Mouse (Mus musculus) lung, embryonic 16.5 days (tissue): ENCODE measurements around the gene Hba-x. TPM values are rescaled to one million over a fixed set of nuclear protein-coding genes. Genes with fewer than 3 reads are reported as not detected.
"Not testable (repeated sequence)": the region's sequence is repeated elsewhere in the genome, so short reads cannot be mapped to it uniquely, and the experiment has no call there.

Source experiments
- ATAC-seq: fragments of 200-750 bp; cut with Nextera tagmentation; 2 replicates; pipeline ENCODE4 v1.8.0; 2017; ENCODE audit warnings: low read depth, mild to moderate bottlenecking, moderate library complexity
- H3K27ac ChIP-seq: fragments of 300-500 bp; sonication (generic); 2 replicates; pipeline ENCODE4 v1.5.1; 2014; ENCODE audit warnings: mild to moderate bottlenecking, control low read depth, low read length
- H3K27me3 ChIP-seq: fragments of 300-500 bp; sonication (generic); 2 replicates; pipeline ENCODE4 v1.6.1; 2014; ENCODE audit warnings: low read depth, low read length, mixed read lengths; ENCODE audit not compliant: control insufficient read depth, insufficient read depth
- H3K36me3 ChIP-seq: fragments of 300-500 bp; sonication (generic); 2 replicates; pipeline ENCODE4 v1.6.1; 2014; ENCODE audit warnings: low read length; ENCODE audit not compliant: control insufficient read depth, insufficient read depth
- H3K4me1 ChIP-seq: fragments of 300-500 bp; sonication (generic); replicated peaks from 2 replicates; pipeline ENCODE4 v1.6.1; 2014; ENCODE audit warnings: low read length, mixed read lengths; ENCODE audit not compliant: control insufficient read depth, insufficient read depth
- H3K4me2 ChIP-seq: fragments of 300-500 bp; sonication (generic); 2 replicates; pipeline ENCODE4 v1.6.1; 2014; ENCODE audit warnings: low read depth, low read length, control low read depth
- H3K4me3 ChIP-seq: fragments of 300-500 bp; sonication (generic); 2 replicates; pipeline ENCODE4 v1.5.1; 2014; ENCODE audit warnings: mild to moderate bottlenecking, low read length, control low read depth
- H3K9ac ChIP-seq: fragments of 300-500 bp; sonication (generic); 2 replicates; pipeline ENCODE4 v1.6.1; 2014; ENCODE audit warnings: low read length, control low read depth
- H3K9me3 ChIP-seq: fragments of 300-500 bp; sonication (generic); 2 replicates; pipeline ENCODE4 v1.6.1; 2016; ENCODE audit warnings: low read length; ENCODE audit not compliant: control insufficient read depth
- WGBS: fragments of 180-500 bp; shearing (Covaris S2); extraction: QIAGEN DNeasy Blood & Tissue Kit; methylation state at CpG from one replicate; pipeline ENCODE4 v1.1.7; 2014; 5-methylcytosine and 5-hydroxymethylcytosine counted together
- polyA plus RNA-seq: library from polyadenylated mRNA; unstranded; fragments of >200 nt; fragmentation: Nextera tagmentation; extraction: Ambion mirVana; gene quantifications from 2 replicates; pipeline ENCODE4 v1.2.1, GENCODE M21; 2015

The Hba-x gene
- polyA plus RNA-seq, 1 experiment from 2014 or later = 68.2 TPM

DNA sequence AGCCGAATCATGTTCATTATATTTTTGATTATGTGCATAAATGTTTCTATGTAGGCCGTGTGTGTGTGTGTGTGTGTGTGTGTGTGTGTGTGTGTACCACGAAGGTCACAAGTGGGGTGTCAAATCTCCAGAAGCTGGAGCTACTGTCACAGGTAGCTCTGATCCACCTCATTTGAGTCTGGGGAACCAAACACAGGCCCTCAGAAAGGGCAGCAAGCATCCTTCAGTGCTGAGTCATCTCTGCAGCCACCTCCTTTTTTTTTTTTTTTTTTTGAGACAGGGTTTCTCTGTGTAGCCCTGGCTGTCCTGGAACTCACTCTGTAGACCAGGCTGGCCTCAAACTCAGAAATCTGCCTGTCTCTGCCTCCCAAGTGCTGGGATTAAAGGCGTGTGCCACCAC, 16.6 kb downstream of the Hba-x start:
- not testable (repeated sequence) for H3K4me3 ChIP-seq, H3K36me3 ChIP-seq, H3K4me1 ChIP-seq, H3K4me2 ChIP-seq, H3K9me3 ChIP-seq, H3K9ac ChIP-seq, H3K27me3 ChIP-seq, H3K27ac ChIP-seq, ATAC-seq
- 73% methylated on average over 4 of the region's 4 CpGs for WGBS

DNA sequence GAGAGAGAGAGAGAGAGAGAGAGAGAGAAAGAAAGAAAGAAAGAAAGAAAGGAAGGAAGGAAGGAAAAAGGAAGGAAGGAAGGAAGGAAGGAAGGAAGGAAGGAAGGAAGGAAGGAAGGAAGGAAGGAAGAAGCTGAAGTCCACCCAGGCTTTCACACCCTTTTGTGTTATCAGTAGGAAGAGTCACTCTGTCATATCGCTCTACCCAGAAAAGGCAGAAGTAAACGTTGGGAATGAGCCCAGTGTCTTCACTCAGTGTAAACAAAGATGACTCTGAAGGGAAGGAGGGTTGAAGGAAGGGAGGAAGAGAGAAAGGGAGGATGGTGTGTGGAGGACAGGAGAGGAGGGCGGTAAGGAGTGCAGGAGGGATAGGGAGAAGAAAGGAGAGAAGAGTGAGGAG, 17.3 kb downstream of the Hba-x start:
- not testable (repeated sequence) for ATAC-seq, H3K27ac ChIP-seq, H3K4me2 ChIP-seq, H3K36me3 ChIP-seq, H3K4me3 ChIP-seq, H3K9me3 ChIP-seq, H3K27me3 ChIP-seq, H3K9ac ChIP-seq, H3K4me1 ChIP-seq
- WGBS = 38% methylated on average over 3 of the region's 3 CpGs

DNA sequence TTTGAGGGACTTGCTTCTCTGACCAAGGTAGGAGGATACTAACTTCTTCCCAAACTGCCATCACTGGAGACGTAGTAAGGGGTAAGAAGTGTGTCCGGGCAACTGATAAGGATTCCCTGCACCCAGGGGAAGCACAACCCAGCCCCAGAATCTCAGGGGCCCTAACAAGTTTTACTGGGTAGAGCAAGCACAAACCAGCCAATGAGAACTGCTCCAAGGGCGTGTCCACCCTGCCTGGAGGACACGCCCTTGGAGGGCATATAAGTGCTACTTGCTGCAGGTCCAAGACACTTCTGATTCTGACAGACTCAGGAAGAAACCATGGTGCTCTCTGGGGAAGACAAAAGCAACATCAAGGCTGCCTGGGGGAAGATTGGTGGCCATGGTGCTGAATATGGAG, 20.0 kb downstream of the Hba-x start, which contains the start of gene Hba-a2:
Gene Hba-a2 (plus strand): TSS at position 287 of the 400 bp plus-strand sequence.
- not testable (repeated sequence) for H3K4me3 ChIP-seq, H3K9ac ChIP-seq, H3K36me3 ChIP-seq, H3K4me1 ChIP-seq, H3K9me3 ChIP-seq, H3K27me3 ChIP-seq, H3K4me2 ChIP-seq, H3K27ac ChIP-seq
- WGBS = no CpG with 5 or more reads among the region's 4 CpGs
- ATAC-seq = peak; percentile 26; the same call in 1 of the 2 replicates

DNA sequence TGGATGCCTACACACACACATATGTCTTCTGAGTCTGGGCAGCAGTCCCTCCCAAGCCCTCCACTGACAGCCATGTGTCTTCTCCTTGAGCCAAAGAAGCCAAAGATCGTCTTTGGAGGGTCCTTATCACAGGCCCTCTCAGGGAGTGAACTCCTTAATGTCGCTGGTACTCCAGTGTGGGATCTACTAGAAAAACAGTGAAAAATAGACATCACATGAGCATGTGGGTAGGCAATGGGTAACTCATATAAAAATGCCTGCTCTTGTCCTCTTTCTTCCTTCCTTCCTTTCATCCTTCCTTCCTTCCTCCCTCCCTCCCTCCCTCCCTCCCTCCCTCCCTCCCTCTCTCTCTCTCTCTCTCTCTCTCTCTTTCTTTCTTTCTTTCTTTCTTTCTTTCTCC, 21.2 kb downstream of the Hba-x start:
- not testable (repeated sequence) for H3K36me3 ChIP-seq, H3K9ac ChIP-seq, H3K9me3 ChIP-seq, ATAC-seq, H3K4me3 ChIP-seq, H3K4me1 ChIP-seq, H3K4me2 ChIP-seq, H3K27me3 ChIP-seq, H3K27ac ChIP-seq
- WGBS = 14% methylated on average over 2 of the region's 2 CpGs

DNA sequence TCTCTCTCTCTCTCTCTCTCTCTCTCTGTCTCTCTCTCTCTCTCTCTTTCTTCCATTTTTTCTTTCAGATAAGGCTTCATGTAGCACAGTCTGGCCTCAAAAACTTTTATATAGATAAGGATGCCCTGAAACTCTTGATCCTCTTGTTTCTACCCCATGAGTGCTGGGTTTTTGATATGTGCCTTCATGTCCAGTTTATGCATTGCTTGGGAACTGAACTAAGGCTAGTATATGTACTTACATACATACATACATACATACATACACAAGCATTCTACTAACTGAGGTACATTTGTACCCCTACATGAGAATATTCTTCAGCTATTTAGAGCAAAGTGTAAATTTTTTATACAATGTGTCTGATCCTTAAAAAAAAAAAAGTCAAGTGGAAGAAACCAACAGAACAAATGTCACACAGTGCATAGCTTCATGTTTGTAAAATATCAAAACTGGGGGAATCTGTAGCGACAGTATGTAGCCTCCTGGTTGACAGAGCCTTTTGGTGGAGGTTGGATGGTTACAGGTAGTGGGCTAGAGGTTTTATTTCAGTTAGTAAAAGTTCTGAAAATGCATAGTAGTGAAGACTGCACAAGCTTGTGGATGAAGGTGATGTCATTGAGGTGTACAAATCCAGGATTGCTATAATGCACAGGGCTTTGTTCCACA, 21.8 kb downstream of the Hba-x start:
- no peak for ATAC-seq
- Histone ChIP-seq H3K9me3 (no peaks in the 10 kb centered on the region), H3K4me1 (no peaks in the 10 kb centered on the region), H3K9ac (no peak overlapping the region), H3K27me3 (peaks cover 3% of the 10 kb centered on the region; the same call in 1 of the 2 replicates), H3K27ac (no peak overlapping the region), H3K36me3 (no peaks in the 10 kb centered on the region), H3K4me2 (no peak overlapping the region), H3K4me3 (no peak overlapping the region)
- 89% methylated on average over 1 of the region's 1 CpGs for WGBS

DNA sequence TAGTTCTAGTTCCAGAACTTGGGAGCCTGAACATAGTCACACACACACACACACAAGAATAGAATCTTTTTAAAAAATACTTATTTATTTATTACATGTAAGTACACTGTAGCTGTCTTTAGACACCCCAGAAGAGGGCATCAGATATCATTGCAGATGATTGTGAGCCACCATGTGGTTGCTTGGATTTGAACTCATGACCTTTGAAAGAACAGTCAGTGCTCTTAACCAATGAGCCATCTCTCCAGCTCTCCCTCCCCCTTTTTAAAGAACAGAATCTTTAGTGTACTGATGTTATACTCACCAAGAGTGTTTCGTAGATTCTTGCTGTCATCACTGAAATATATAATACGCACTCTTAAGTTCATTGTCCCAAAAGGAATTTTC, 22.3 kb downstream of the Hba-x start:
- Histone ChIP-seq H3K36me3 (no peaks in the 10 kb centered on the region), H3K27me3 (peaks cover 3% of the 10 kb centered on the region; the same call in 1 of the 2 replicates), H3K9me3 (no peaks in the 10 kb centered on the region), H3K4me3 (no peak overlapping the region), H3K4me2 (no peak overlapping the region), H3K27ac (no peak overlapping the region), H3K4me1 (no peaks in the 10 kb centered on the region), H3K9ac (no peak overlapping the region)
- 88% methylated on average over 2 of the region's 2 CpGs for WGBS
- ATAC-seq = no peak

DNA sequence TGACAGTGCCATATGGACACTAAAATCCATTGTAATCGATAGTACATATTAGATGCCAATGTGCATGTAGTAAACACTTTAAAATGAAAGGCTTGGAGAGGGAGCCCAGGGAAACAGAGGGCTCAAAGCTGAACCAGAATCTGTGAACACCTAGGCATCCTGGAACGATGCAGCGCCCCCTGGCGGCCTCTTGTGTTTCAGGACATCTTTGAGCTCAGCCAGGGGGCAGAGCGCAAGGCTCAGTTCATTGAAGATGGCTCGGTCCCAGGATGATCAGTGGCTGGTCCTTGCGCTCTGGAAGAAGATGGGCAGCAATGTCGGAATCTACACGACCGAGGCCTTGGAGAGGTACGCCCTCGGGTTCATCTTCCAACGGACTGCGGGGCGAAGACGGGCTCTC, 23.7 kb downstream of the Hba-x start, which contains the start of gene Hbq1a:
Gene Hbq1a (plus strand): TSS at position 205 of the 400 bp plus-strand sequence.
- not testable (repeated sequence) for H3K36me3 ChIP-seq, H3K9ac ChIP-seq, H3K27me3 ChIP-seq, H3K4me3 ChIP-seq, H3K4me1 ChIP-seq, H3K9me3 ChIP-seq, H3K27ac ChIP-seq
- ATAC-seq = peak; percentile 56
- H3K4me2 ChIP-seq = peak within 1 kb of the TSS; percentile 39
- 4% methylated on average over 16 of the region's 16 CpGs for WGBS

DNA sequence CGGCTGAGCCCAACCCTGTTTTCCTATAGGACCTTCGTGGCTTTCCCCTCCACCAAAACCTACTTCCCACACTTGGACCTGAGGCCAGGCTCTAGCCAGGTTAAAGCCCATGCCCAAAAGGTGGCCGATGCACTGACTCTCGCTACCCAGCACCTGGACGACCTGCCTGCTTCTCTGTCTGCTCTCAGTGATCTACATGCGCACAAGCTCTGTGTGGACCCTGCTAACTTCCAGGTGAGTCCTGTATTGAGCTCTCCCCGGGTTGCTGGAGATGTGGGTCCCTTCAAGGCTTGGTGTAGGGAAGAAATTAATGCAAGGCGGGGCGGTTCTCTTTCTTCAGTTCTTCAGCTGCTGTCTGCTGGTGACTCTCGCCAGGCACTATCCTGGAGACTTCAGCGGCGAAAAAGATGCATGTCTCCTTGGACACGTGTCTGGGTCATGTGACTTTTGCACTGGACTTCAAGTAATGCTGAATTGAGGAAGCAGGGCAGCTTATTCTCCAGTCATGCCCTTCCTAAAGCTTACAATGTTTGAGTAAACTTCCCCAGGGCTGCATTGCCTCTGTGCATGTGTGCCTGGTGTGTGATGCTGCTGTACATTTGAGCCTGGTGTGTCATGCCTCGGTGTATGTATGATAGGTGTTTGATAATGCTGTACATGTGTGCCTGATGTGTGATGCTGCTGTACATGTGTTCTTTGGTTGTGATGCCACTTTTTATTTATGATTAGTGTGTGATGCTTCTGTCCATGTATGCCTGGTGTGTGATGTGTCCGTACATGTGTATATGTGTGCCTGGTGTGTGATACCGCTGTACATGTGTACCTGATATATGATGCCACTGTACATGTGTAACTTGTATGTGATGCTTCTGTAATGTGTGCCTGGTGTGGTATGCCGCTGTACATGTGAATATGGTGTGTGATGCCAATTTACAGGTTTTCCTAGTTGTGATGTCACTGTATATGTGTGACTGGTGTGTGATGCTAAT, 24.4 kb downstream of the Hba-x start:
- 0 out of 2 replicates have a peak, but pooled peaks have one; percentile 21 for ATAC-seq
- WGBS = 43% methylated on average over 14 of the region's 17 CpGs
- H3K4me3 ChIP-seq = no peak overlapping the region

DNA sequence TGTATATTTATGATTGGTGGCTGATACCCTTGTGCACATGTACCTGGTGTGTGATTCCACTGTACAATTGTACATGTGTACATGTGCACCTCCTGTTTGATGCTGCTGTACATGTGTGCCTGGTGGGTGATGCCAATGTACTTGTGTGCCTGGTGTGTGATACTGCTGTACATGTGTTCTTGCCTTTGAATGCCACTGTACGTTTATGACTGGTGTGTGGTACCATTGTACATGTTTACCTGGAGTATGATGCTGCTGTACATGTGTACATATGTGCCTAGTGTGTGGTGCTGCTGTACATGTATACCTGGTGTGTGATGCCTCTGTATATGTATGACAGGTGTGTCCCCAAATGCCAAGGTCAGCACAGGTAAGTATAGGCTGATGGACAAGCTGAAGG, 25.3 kb downstream of the Hba-x start:
- Histone ChIP-seq H3K4me1 (no peaks in the 10 kb centered on the region), H3K36me3 (no peaks in the 10 kb centered on the region), H3K27ac (no peak overlapping the region), H3K4me3 (no peak overlapping the region), H3K9me3 (no peaks in the 10 kb centered on the region), H3K4me2 (no peak overlapping the region), H3K27me3 (peaks cover 3% of the 10 kb centered on the region; the same call in 1 of the 2 replicates), H3K9ac (no peak overlapping the region)
- no peak for ATAC-seq
- WGBS = 60% methylated on average over 1 of the region's 1 CpGs

More for the DNA sequence above, 24.4 kb downstream of the Hba-x start:
- Histone ChIP-seq H3K9ac (no peak overlapping the region), H3K36me3 (no peaks in the 10 kb centered on the region), H3K4me1 (no peaks in the 10 kb centered on the region), H3K4me2 (peak overlapping the region; percentile 39), H3K27ac (no peak overlapping the region), H3K9me3 (no peaks in the 10 kb centered on the region), H3K27me3 (peaks cover 3% of the 10 kb centered on the region; the same call in 1 of the 2 replicates)
